Mouse (Mus musculus): ENCODE results near the gene Homer3. TPM values are rescaled to one million over a fixed set of nuclear protein-coding genes. Genes with fewer than 3 reads are reported as not detected.

The Homer3 gene
- polyA plus RNA-seq, 1 experiment from 2014 or later = 50.0 TPM

DNA sequence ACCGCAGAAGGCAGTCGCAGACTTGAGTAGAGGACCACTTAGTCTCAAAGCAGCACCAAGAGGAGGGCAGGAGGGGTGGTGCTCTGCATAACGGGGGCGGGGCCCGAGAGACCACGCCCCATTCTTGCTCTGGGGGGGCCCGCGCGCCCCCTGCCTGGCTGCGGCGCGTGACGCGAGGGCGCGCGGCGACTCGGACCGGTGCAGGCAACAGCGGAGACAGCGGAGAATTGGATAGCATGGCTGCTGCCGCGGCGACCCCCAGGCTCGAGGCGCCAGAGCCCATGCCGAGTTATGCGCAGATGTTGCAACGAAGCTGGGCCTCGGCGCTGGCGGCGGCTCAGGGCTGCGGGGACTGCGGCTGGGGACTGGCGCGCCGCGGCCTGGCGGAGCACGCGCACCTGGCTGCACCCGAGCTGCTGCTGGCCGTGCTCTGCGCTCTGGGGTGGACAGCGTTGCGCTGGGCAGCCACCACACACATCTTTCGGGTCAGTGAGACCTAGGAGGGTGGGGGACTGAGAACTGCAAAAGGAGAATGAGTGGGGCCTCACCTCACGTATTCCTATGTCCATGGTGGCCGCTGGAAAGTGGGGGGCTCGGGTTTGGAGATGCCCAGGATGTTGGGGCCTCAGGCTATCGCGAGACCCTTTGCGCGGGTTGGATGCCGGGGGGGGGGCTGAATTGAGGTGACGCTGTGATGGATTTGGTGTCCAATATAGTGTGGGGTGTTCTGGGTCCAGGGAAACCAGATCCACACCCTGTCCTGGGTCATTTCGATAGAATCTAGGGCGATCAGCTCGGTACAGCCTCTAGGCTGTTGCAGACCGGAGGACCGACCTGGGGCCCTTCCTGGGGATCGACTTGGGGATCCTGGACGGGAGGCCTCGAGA, 33.2 kb downstream of the Homer3 start, which contains the start of gene Cers1:
Cers1 (plus strand) TSS at position 152 of the 887 bp plus-strand sequence.
- no peak within 1 kb of the TSS for H3K27ac ChIP-seq
- peak within 1 kb of the TSS; percentile 51 for H3K9ac ChIP-seq (ENCODE audit: low read depth, low read length)
- peak within 1 kb of the TSS; percentile 53 for H3K4me3 ChIP-seq (replicated peaks; ENCODE audit: low read depth, low read length)
- no peaks in the 10 kb centered on the region for H3K9me3 ChIP-seq (replicated peaks; ENCODE audit: low read length)
- no peaks in the 10 kb centered on the region for H3K27me3 ChIP-seq (ENCODE audit: insufficient read depth, low read length)
- 2% methylated on average over 66 of the region's 66 CpGs for WGBS
- peak; percentile 73 for DNase-seq (ENCODE audit: low spot score)
- TF ChIP-seq CTCF (IDR thresholded peaks at IDR 0.05; ENCODE audit: low read depth) = no peak
- ATAC-seq (replicated peaks; ENCODE audit: low FRiP score, low read depth) = peak; percentile 55
- peaks cover 20% of the 10 kb centered on the region for H3K4me1 ChIP-seq (replicated peaks; ENCODE audit: insufficient read depth, low read length)
- peak within 1 kb of the TSS; percentile 74 for H3K4me2 ChIP-seq (ENCODE audit: low read length)
- peaks cover 17% of the 10 kb centered on the region; the same call in 1 of the 2 replicates for H3K36me3 ChIP-seq (ENCODE audit: insufficient read depth, low read length)

DNA sequence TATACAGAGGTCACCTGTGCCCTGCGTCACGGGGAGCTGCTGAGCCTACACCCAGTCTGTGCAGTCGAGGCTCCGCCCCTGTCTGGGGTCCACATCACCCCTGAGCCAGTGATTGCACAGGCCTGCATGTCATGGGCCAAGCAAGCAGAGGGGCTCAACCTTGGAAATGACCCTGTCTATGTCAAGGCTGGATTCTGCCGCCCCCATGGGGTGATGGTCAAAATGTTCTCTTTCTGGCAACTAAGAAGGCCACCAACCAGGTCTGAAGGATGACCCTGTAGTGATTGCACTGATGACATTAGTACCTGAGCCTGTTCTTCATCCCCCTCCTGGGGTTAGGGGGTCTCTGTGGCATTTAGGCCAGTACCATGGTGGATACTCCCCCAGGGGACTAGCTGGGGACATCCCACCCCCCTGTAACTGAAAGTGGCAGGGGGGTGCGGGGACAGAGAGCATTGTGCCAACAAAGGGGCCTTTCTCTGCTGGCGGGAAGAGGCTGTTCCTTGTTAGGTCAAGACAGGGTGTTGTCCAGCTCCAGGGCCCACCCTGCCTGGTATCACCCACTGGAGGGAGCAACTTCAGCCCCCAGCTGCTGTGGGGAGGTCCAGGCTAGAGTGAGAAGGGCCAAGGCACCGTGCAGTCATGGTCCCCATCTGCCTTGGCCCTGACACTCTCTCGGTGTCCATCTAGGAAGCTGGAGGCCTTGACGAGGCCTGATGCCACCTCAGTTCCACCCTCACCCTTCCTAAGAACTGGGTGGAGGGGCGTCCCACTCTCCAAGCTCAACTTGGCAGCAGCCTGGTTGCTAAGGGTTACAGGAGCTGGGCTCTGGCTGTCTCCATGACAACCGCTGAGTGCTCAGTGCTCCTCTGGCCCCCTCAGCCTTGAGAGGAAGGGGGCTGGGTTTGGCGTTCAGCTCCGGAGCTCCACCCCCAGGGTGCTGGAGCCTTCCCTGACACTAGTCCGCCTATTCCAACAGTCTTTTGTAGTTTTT, 34.2 kb downstream of the Homer3 start:
- DNase-seq (ENCODE audit: low spot score) (peak; percentile 76), ATAC-seq (replicated peaks; ENCODE audit: low FRiP score, low read depth) (peak; percentile 44)
- Histone ChIP-seq H3K36me3 (ENCODE audit: insufficient read depth, low read length) (peaks cover 8% of the 10 kb centered on the region; the same call in 1 of the 2 replicates), H3K4me1 (replicated peaks; ENCODE audit: insufficient read depth, low read length) (peaks cover 20% of the 10 kb centered on the region), H3K9ac (ENCODE audit: low read depth, low read length) (peak overlapping the region; percentile 51; the same call in 1 of the 2 replicates), H3K4me3 (replicated peaks; ENCODE audit: low read depth, low read length) (peak overlapping the region; percentile 53; the same call in 1 of the 2 replicates), H3K27me3 (ENCODE audit: insufficient read depth, low read length) (no peaks in the 10 kb centered on the region), H3K9me3 (replicated peaks; ENCODE audit: low read length) (no peaks in the 10 kb centered on the region), H3K27ac (no peak overlapping the region), H3K4me2 (ENCODE audit: low read length) (peak overlapping the region; percentile 74)
- TF ChIP-seq CTCF (IDR thresholded peaks at IDR 0.05; ENCODE audit: low read depth) = peak; percentile 5; the same call in 1 of the 2 replicates
- 15% methylated on average over 15 of the region's 15 CpGs for WGBS

DNA sequence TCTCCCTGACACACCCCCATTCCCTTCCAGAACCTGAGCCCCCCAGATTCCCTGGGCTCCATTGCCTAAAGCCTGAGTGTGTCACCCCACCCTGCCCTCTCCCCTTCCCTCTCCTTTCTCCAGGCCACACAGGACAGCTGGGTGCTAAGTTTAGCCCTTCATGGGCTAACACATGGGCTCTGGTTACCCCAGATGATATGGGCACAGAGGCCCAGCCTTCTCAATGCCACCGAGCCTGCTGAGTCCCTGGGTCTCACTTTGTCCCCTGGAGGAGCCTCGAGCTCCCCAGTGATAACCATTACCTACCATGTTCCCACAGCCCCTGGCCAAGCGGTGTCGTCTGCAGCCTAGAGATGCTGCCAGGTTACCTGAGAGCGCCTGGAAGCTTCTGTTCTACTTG, 35.2 kb downstream of the Homer3 start:
- TF ChIP-seq CTCF (IDR thresholded peaks at IDR 0.05; ENCODE audit: low read depth) = no peak
- H3K9ac ChIP-seq (ENCODE audit: low read depth, low read length) = no peak overlapping the region
- peaks cover 3% of the 10 kb centered on the region; the same call in 1 of the 2 replicates for H3K36me3 ChIP-seq (ENCODE audit: insufficient read depth, low read length)
- H3K27ac ChIP-seq = no peak overlapping the region
- H3K4me1 ChIP-seq (replicated peaks; ENCODE audit: insufficient read depth, low read length) = peaks cover 20% of the 10 kb centered on the region
- H3K27me3 ChIP-seq (ENCODE audit: insufficient read depth, low read length) = no peaks in the 10 kb centered on the region
- H3K4me3 ChIP-seq (replicated peaks; ENCODE audit: low read depth, low read length) = no peak overlapping the region
- no peak overlapping the region for H3K4me2 ChIP-seq (ENCODE audit: low read length)
- WGBS = 85% methylated on average over 5 of the region's 5 CpGs
- ATAC-seq (replicated peaks; ENCODE audit: low FRiP score, low read depth) (no peak), DNase-seq (ENCODE audit: low spot score) (no peak)
- no peaks in the 10 kb centered on the region for H3K9me3 ChIP-seq (replicated peaks; ENCODE audit: low read length)

DNA sequence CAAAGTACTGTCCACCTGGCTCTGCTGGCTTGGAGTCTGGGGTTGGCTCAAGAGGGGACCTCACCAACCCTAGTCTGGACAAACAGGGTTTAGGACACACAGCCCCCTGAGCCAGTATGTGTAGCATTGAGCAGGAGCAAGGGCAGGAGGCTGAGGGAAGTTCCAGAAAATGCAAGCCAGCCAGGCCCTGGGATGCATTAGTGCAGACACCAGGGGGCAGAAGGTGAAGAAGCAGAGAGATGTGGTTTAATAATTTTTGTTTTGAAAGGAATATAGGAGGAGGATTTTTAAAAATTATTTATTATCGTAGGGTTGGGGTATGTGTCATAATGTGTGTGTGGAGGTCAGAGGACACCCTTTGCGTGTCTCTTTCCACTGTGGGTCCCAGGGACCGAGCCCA, 41.1 kb downstream of the Homer3 start:
- Histone ChIP-seq H3K4me3 (replicated peaks; ENCODE audit: low read depth, low read length) (no peak overlapping the region), H3K9me3 (replicated peaks; ENCODE audit: low read length) (no peaks in the 10 kb centered on the region), H3K9ac (ENCODE audit: low read depth, low read length) (no peak overlapping the region), H3K36me3 (ENCODE audit: insufficient read depth, low read length) (no peaks in the 10 kb centered on the region), H3K4me2 (ENCODE audit: low read length) (no peak overlapping the region), H3K4me1 (replicated peaks; ENCODE audit: insufficient read depth, low read length) (no peaks in the 10 kb centered on the region), H3K27me3 (ENCODE audit: insufficient read depth, low read length) (no peaks in the 10 kb centered on the region), H3K27ac (no peak overlapping the region)
- WGBS = 91% methylated on average over 3 of the region's 3 CpGs
- ATAC-seq (replicated peaks; ENCODE audit: low FRiP score, low read depth) (no peak), DNase-seq (ENCODE audit: low spot score) (no peak)
- TF ChIP-seq CTCF (IDR thresholded peaks at IDR 0.05; ENCODE audit: low read depth) = peak; percentile 31; the same call in 1 of the 2 replicates

DNA sequence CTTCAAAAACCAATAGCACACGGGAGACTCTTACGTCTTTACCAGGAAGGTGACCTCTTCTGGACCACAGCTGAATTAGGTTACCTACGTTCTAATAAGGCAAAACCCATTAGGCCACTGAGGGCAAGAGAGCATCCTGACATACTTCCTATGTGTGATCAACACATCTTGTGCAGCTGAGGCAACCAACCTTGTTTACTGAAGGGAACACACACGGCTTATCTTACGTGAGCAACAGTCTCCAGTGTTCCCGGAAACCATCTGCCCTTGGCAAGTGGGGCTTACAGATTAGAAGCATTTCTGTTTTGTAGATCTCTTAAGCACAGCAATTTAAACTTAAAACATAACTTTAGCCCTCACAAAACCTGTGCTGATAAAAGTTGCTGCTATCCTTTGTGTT, 44.9 kb downstream of the Homer3 start:
- no peak overlapping the region for H3K9ac ChIP-seq (ENCODE audit: low read depth, low read length)
- no peak for ATAC-seq (replicated peaks; ENCODE audit: low FRiP score, low read depth)
- H3K4me3 ChIP-seq (replicated peaks; ENCODE audit: low read depth, low read length) = no peak overlapping the region
- TF ChIP-seq CTCF (IDR thresholded peaks at IDR 0.05; ENCODE audit: low read depth) = no peak
- no peaks in the 10 kb centered on the region for H3K9me3 ChIP-seq (replicated peaks; ENCODE audit: low read length)
- H3K27me3 ChIP-seq (ENCODE audit: insufficient read depth, low read length) = no peaks in the 10 kb centered on the region
- 0 out of 2 replicates have a peak, but pooled peaks cover 7% of the 10 kb centered on the region for H3K36me3 ChIP-seq (ENCODE audit: insufficient read depth, low read length)
- peaks cover 10% of the 10 kb centered on the region; the same call in 1 of the 2 replicates for H3K4me1 ChIP-seq (replicated peaks; ENCODE audit: insufficient read depth, low read length)
- no peak overlapping the region for H3K4me2 ChIP-seq (ENCODE audit: low read length)
- no peak overlapping the region for H3K27ac ChIP-seq
- DNase-seq (ENCODE audit: low spot score) = no peak
- 95% methylated on average over 6 of the region's 6 CpGs for WGBS

All from kidney, postnatal 0 days (tissue).